Mouse (Mus musculus) frontal cortex, adult 2 months (tissue): ENCODE measurements around the gene Rpn1. TPM values are rescaled to one million over a fixed set of nuclear protein-coding genes. Genes with fewer than 3 reads are reported as not detected.
A peak's percentile ranks its signal among the peaks of the same experiment; 100 is the strongest.
"Not testable (repeated sequence)": the region's sequence is repeated elsewhere in the genome, so short reads cannot be mapped to it uniquely, and the experiment has no call there.

Experiments
- DNase-seq, 2 experiments: peaks; one replicate each; pipeline ENCODE4 v3.0.0; 2022; ENCODE audit warnings: low spot score in 1 of 2; ENCODE audit errors: extremely low spot score in 1 of 2
- polyA plus RNA-seq: library from polyadenylated mRNA; depleted of rRNA; stranded (reverse); fragments of >200 nt; gene quantifications from 2 replicates; pipeline ENCODE4 v1.2.3, GENCODE M21; 2012

Rpn1 gene
- polyA plus RNA-seq, 1 experiment: 138 TPM

DNA sequence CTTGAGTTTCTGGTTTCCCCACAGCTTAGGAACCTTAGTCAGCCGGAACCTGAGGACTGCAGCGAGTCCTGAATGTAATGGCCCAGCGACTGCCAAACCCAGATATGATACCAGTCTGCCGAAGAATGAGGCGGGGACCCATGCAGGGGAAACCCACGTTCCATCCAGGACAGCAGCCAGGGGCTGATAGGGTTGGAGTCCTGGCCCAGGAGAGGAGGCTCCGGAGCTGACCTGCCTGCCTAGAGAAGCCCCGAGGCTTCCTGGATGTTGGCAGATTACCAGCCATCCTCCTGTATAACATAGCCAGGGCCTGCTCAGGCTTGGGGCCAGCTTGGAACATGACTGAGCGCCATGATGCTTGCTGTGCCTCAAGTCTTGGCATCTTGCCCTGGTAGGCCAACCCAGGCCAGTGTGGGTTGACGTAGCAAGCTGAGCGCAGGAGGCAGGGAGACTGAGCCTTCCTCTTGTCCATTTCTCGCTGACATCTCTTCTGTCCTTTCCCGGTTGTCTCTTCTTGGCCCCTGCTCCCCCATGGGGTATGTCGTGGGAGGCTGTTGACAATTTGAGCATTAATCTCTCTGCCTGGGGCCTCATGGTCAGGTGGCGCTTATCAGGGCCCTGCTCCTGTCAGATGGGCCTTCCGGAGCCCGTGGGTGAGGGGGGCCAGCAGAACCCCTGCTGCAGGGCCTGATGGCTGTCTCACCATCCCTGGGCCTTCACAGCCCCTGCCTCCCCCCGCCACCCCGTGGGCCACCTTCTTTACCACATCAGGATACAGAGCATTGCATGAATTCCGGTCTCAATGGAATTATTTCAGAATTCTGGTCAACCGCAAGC is 32.3 kb downstream of the Rpn1 start:
- no peak for DNase-seq

DNA sequence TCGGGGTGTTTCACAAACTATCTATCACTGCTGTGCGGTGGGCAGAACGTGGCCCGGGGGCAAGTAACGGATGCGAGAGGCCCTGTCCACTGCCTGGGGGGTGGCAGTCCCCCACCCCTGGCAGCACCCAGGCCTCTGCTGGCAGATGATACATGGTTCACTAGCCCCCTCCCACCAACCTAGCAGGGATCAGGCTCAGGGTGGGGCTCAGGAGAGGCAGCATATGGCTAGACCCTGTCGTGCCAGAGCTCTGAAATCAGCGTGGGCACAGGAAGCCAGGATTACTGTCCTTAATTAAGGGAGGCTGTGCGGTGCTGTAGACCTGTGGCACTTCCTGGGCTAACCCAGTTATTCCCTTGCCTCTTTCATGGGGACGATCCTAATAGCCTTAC is 32.9 kb downstream of the Rpn1 start:
- DNase-seq: no peak

DNA sequence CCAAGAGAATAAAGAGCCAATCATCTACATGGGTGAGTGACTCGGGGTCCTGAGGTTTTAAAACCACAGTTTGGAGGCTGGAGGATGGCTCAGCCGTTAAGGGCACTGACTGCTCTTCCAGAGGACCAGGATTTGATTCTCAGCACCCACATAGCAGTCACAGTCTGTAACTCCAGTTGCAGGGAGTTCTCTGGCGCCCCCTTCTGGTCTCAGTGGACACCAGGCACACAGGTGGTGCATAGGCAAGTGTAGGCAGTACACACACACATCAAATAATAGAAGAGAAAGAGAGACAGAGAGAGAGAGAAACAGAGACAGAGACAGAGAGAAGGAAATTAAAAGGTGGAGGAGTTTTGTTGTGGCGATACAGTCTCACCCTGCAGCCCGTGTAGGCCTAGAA is 35.0 kb downstream of the Rpn1 start:
- no peak for DNase-seq

DNA sequence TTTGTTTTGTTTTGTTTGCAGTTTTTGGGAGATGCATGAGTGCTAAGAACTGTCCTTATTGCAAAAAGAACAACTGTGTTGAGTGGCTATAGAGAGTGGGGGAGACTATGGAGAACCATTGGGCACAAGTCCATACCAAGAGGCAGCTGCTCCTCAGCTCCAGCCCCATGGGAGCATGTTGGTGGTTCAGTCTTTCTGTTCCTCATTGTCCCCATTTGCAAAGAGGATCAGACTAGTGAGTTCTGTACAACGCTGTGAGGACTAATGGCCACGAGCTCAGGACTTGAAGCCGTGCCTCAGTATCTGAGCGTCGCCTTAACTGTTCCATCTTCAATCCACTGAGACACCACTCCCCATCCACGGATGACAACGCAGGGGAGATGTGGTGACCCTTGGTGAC is 36.5 kb downstream of the Rpn1 start:
- no peak for DNase-seq

DNA sequence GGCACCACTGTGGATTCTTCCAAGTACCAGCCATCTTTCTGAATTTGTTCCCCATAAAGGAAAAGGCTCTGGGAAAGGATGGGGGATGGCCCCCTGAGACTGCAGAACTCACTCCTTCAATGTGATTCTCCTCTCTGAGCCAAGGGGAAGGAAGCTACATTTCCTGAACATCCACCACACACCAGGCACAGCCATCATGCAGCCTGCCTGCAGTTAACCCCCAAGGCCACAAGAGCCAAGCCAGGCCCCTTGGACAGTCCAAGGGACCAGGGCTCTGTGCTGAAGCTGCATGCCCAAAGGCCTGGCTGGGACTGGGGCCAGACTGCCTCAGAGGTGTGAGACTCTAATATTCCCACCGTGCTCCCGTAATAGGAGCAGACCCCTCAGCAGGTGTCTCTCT is 37.5 kb downstream of the Rpn1 start:
- no peak for DNase-seq

DNA sequence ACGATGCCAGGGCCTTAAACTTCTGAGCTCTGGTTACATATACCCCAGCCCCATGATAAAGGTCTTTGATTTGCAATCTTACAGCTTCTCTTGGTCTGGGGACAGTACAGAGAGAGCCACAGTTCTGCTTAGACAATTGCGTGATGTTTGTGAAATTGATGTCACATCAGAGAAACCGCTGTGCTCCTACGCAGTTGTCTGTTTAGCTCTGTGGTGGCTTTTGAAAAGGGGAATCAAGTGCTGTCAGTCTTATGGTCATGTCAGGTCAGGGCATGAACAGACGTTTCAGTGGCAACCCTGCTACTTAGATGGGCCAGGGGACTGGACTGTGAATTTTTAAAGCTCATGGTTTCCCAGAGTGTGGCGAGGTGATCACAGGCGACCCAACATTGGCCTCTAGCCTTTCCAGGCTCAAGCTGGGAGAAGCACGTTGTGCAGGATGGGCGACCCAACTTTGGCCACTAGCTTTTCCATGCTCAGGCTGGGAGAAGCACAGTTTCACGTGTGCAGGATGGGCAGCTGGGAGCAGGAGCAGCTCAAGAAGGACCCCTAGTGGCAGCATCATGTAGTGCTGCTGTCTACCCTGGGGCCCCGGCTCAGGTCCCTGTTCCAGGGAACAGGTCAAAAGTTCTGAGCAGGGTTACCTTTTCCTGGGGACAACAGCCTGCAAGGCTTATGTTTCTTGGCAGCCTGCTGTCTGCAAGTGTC is 39.0 kb downstream of the Rpn1 start:
- no peak for DNase-seq

DNA sequence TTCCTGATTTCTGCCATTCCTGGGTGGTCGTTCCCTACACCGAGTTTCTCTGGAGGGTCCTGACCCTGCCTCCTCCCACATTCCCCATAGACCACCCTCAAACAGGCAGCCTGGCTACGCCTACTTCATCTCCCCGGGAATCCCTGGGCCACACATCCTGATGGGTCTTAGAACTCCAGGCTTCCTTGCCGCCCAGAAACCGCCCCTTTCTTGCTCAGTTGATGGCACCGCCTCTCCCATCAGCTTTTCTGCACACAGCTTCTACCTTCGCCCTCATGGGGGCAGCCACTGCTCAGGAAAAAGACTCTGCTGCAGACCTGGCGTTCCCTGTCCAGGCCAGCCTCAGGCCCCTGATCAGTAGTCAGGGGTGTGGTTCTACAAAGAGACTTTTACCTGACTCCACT is 39.6 kb downstream of the Rpn1 start:
- peak in 1 of 2 experiments; percentile 53 for DNase-seq

DNA sequence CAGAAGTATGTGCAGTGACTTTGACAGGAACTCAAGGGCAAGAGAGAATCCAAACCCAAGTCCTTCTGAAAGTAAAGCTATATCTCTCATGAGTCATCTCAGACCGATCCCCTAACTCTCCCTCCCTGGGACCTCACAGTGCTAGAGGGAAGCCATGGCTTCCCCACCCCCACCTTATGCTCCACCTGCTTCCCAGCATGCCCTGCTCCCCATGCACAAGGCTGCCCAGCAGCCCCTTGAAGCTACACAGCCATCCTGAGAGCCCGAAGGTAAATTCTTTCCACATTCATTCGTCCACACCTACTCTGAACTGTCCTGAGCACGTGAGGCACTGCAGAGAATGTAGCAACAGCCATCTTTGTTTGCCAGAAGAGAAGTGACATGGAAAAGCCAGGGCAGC is 40.3 kb downstream of the Rpn1 start:
- DNase-seq: no peak

DNA sequence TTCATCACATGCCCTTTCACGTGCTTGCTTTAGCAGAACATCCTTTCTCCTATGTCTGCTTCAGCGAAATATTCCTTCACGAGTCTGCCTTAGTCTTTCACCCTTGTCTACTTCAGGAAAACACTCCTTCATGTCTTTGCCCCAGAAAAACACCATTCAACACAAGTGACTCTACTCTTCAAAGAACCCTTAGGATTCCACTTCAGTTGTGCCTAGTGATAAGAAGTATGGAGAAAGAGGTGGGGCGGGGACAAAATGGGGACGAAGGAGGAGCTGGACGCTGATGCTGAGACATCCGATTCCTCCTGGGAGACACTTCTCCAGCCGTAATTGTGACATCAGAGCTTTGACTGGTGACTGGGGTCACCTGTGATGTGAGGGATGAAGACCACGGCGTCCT is 41.5 kb downstream of the Rpn1 start:
- DNase-seq: not testable (repeated sequence)

DNA sequence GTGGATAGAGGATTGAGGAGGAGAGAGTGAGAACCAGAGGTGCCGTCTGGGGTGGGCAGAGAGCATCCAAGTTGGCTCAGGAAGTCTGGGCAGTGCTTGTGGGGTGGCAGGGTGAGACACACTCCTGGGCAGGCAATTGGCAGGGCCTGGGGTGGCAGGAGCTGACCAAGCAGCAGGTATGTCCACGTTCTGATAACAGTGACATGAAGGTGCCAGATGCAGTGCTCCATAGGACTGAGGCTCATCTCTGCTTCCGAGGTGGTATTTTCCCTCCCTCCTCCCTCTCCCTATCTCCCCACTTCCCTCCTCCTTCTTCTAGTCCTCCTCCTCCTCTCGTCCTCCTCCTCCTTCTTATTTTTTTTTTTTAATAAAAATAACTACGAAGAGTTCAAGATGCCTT is 47.2 kb downstream of the Rpn1 start:
- no peak for DNase-seq

DNA sequence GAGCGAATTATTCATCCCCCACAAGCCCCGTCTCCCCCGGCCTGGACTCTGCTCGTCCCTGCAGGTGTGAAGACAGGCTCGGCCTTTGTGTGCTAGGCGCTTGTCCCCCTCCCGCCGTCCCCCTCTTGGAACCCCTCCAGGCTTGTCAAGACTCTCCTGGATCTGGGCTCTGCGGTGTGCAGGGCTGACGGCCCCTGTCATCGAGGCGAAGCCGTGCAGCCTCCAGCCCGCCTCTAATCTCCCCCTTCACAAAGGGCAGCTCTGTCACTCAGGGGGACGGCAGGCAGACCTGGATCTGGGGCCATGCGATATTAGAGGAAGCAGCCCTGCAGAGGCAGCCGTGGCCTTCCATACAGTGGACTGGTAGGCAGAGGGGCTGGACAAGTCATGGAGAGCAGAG is 47.8 kb downstream of the Rpn1 start:
- no peak for DNase-seq

DNA sequence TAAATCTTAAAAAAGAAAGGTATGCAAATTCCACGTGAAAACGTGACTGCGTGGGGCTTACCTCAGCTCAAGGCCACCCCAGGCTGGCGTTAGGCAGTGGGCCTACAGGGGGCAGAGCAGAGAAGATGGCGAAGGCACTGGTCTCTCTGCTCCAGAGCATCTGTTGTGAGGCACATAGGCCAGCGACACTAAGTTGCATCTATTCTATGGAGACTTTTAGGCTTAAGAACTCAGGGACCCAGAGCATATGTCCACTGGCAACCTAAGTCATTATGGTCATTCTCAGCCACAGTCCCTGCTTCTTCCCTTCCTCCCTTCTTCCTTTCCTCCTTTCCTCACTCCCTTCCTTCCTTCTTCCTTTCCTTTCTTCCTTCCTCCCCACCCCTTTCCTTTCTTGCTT is 48.8 kb downstream of the Rpn1 start:
- DNase-seq: no peak

DNA sequence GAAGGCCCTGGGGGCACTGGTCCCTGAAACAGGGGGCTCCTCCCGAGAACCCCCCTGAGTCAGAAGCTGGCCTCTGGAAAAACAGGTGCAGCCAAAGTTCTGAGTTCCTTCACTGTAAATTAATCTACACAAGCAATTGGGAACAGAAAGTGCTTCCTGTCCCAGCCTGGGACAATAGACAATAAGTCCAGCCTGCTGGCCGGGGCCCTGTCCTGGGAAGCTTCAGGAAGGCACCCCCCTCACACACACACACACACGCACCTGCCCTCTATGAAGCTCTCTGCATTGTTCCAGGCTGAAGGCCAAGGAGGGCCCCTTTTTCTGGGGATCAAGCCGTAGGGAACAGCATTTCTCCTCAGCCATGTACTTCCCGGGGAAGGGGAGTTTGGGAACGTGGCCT is 49.6 kb downstream of the Rpn1 start:
- DNase-seq: no peak

DNA sequence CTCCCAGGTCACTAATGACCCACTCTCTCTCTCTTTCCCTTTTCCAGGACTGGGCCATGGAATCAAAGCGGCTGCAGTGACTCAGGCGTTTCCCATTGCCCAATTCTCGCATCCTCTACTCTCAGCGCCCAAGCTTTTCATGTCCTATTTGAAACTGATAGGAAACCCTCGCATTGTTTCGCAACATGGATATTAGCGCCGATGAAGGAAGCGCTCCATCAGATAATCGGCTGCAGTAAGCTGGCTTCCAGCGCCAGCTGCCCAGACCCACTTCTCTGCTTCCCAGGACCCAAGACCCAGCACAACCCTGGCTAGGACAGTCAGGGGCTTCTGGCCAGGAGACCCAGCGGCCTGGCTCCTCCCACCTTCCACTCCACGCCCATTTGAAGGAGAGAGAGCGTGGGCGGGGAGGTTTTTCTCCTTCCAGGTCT is 51.9 kb downstream of the Rpn1 start:
- no peak for DNase-seq

DNA sequence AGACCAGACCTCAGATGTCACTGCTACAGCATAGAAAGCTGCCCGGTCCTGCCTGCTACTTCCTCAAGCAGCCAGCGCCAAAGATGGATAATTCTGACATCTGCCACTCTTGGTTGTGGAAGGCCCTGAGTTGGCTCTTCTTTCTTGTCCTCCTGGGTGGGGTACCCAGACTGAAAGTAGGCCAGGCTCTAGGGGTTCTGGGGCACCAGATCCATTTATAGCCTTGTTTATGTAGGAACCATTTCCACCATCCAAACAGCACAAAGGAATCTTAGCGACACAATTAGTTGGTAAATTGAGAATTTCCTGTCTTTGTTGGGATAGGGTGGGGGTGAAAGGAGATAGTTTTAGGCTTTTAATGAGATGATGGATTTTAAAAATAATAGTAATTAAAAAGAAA is 54.2 kb downstream of the Rpn1 start:
- no peak for DNase-seq

DNA sequence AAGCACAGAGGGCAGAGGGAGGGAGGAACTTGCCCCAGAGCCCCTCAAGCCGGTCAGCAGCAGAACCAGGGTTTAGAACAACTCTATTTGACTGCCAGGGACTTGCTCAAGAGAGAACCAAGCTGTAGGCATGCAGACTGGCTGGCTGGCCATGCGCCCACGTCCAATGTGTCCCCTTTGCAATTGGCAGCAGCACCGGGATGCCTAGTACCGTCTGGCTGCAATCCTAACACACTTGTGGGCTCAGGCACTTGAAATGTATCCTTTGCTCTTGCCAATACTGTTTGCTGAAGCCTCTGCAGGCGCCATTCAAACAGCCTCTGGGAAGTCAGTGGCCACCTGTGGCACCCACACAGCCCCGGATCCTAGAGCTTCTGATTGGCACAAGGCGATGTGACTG is 56.0 kb downstream of the Rpn1 start:
- DNase-seq: peak; percentile 65 to 79

DNA sequence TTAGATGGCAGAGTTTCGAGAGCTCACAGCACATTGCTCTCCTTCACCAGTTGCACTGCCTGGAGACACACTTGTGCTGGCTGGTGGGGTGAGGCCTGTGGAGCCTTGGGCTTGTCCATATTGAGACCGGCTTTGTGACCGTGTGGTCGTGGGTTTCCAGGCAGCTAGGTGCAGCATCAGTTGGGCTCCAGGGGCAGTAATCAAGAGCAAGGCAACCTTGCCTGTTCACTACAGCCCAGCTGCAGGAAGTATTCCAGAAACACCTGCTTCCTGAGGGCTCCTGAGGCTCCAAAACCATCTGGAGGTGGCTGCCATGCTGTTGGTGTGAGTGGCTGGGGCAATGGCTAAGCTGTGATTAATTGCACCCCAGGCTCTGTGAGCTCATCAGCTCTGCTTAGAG is 61.5 kb downstream of the Rpn1 start:
- no peak for DNase-seq

DNA sequence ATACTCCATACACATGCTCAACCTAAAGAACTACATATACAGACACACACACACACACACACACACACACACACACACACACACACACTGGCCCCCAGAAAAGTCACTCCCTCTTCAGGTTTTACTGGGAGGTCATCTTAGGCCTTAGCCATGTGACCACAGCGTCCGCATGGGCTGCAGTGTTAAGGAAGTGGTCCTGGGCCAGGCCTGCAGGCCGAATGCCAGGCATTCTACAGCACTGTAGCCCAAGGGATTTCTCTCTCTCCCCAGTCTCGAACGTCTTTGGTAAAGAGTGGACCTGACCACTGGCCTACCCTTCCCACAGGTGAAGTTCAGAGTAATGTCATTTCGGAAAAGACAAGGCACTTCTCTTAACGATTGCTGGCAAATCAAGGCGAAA is 62.3 kb downstream of the Rpn1 start:
- DNase-seq: no peak

DNA sequence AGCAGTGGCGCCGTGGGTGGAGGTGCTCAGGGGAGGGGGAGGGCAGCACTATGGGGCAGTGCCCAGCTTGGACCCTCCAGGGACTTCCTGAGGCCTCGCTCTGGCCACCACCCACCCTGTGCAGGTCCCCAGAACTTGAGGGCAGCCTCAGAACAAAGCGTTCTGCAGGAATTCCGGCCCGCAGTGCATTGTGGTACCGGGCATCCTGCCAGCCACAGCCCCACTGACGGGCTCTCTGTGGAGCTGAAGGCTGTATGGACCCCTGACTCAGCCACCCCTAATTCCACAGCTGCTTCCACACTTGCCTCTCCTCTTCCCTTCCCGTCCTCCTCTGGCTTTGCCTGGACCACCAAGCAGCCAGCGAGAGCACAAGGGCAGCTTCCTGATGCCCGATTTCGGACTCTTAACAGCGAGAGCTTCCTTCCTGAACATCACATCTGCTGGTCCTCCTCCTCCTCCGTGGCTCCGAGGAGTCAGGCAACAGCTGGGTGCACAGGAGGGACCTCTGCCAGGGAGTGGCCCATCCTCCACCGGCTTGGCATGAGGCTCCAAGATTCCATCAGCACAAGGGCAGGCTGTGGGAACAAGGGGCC is 63.2 kb downstream of the Rpn1 start:
- DNase-seq: peak in 1 of 2 experiments; percentile 16

DNA sequence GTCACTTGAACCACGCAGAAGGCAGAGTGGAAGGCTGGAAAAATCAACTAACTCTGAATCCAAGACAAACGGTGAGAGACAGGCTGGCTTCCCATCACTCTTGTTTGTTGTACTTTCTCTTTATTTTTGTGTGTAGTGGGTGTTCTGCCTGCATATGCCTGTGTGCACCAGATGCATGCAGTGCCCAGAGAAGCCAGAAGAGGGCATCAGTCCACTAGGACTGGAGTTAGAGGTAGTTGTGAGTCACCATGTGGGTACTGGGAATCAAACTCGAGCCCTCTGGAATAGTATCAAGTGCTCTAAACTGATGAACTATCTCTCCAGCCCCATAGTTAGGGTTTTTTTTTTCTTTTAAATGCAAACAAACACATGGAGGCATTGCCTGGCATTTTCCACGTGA is 67.1 kb downstream of the Rpn1 start:
- no peak for DNase-seq

DNA sequence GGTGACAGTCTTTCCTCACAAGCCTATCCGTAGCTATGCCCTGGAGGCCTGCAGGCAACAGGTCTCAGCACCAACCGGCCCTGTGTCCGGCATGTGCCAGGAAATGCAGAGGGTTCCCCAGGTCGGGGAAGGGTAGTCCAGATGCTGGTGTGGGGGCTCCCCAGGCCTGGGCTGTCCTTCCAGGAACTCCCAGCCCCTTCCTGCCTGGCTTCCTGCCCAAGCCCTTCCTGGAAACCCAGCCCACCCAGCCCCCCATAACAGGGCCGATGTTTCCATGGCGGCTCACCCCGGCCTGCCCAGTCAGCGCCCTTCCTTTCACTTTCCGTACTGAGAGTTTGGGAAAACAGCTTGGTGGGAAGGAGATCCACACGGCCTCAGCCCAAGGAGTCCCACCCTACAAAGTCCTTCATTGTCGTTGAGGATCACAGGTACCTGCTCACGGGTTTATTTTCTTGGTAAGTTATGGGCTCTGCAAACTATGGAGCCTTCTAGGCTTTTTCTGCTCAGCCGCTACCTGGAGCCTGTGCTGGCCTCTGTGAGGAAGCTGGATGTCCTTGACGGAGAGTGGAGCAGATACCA is 67.9 kb downstream of the Rpn1 start:
- DNase-seq: no peak
